Mouse (Mus musculus): ENCODE results near the gene Eloa.

Gene Eloa

DNA sequence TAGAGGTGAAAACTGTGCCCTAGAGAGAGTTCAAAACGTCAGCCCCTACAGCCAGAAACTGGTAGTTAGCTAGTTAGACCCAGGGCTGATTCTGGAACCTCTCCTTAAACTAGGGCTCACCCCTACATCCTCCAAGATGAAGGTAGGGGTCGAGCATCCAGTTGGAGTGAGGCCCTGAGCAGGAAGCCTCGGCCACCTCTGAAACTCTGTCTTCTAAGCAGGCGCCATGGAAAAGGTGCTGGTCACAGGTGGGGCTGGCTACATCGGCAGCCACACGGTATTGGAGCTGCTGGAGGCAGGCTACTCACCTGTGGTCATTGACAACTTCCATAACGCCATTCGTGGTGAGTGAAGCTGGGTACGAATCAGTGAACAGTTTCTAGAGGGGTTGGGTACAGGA is 56.5 kb downstream of the Eloa start:
- in situ Hi-C loops (cut with MboI; ENCODE audit: low pct_unique_long_range_greater_than_20kb in 1 of 2, low sequenced_read_pairs in 2 of 2, unreplicated experiment in 1 of 2) = no loop called here

DNA sequence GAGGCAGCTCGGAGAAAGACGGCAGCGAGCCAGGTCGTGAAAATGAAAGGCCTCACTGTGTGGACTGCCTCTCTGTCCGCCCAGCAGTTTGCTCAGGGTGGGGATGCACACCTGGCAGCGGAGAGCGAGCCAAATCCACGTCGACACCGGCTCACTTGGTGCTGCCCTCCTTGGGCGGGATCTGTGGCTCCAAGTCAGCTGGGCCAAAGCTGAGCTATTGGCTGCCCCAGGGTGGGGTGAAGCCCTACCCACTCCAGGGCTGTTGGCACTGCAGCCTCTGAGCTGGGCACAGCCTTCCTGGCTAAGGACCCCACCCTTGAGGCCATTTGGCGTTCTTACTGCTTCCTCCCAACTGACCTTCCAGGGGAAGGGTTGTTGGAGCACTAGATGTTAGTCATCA is 57.1 kb downstream of the Eloa start:
- in situ Hi-C loops (cut with MboI; ENCODE audit: low pct_unique_long_range_greater_than_20kb in 1 of 2, low sequenced_read_pairs in 2 of 2, unreplicated experiment in 1 of 2) = no loop called here

DNA sequence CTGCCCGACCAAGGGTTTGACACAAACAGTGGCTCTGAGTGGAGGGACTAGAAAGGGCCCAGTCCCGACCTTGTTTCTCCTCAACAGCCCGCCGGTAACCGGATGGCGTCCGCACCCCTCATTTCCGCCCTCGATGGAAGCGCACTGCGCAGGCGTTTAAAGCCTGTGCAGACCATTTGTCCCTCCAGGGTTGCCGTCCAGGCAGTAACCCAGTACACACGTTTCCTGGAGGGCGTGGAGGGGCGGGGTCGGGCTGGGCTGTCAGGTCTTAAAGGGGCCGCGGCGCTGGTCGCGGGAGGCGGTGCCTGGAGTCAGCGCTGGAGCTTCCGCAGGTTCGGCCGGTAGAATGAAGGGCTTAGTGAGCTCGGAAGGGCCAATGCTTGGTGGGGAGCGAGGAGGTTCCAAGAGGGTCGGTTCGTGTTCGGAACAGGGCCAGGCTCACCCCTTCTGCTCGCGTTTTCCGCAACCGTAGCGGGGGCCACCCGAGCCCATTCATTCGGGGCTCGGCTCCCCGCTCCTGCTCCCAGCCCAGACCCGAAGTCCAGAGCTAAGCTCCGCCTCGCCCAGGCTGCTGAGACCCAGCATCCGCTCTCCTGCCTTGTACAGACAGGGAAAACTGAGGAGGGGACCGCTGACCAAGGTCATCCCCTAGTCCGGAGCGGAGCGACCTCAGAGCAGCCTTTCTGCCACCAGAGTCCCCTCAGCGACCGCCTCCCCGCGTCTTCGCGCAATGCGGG is 57.9 kb downstream of the Eloa start, which contains the start of gene Gale:
TSS of gene Gale (plus strand) at position 271 of the 737 bp plus-strand sequence.
- in situ Hi-C loops (cut with MboI; ENCODE audit: low pct_unique_long_range_greater_than_20kb in 1 of 2, low sequenced_read_pairs in 2 of 2, unreplicated experiment in 1 of 2) = no loop called here

DNA sequence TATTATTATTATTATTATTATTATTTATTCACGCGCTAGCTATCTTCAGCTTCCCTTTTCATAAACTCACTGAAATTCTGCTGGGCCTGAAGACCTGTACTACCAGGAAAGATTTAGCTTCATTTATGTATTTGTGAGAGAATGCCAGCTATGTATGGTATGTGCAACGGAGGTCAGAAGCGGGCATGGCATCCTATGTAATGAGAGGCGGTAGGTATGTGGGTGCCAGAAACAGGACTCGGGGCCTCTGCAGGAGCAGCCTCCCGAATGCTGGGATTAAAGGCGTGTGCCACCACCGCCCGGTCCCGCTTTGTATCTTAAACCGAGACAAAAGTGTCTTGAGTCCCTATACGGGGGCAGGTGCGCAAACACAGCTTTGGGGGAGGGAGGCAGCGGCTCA is 58.6 kb downstream of the Eloa start:
- in situ Hi-C loops (cut with MboI; ENCODE audit: low pct_unique_long_range_greater_than_20kb in 1 of 2, low sequenced_read_pairs in 2 of 2, unreplicated experiment in 1 of 2) = no loop called here

DNA sequence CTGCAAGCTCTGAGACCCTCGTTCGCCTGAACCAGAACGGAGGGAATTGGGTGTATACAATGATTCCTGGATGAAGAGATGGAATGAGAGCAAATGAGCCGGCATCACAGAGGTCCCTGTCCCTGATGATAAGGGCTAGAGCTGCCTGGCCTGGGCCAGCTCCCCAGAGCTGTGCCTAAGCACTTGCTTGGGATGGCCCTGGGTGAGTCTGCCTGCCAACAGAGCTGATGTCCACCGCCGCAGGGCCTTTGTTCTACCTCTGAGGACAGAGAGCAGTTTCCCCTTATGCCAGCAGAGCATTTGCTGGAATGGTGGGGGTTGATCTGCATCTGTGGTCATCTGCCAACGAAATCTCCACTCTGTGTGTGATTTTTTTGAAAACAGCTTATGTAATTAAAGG is 59.4 kb downstream of the Eloa start:
- in situ Hi-C loops (cut with MboI; ENCODE audit: low pct_unique_long_range_greater_than_20kb in 1 of 2, low sequenced_read_pairs in 2 of 2, unreplicated experiment in 1 of 2) = no loop called here

DNA sequence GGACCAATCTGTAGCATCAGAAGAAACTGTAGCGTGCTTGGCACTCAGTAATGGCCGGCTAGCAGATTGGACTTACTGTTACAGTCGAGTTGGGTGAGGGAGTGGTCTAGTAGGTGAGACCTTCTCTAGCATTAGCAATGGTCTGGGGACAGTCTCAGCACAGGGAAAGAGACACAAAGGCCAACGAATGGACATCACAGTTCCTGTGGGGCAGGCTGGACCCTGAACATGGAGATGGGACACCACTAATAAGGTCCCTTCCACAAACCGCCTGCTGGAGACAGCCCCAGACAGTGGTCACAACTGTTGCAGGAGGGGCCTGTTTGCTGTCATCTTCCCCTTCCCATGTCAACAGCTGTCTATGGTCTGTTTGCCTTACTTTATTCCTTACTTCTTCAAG is 59.9 kb downstream of the Eloa start:
- in situ Hi-C loops (cut with MboI; ENCODE audit: low pct_unique_long_range_greater_than_20kb in 1 of 2, low sequenced_read_pairs in 2 of 2, unreplicated experiment in 1 of 2) = no loop called here

DNA sequence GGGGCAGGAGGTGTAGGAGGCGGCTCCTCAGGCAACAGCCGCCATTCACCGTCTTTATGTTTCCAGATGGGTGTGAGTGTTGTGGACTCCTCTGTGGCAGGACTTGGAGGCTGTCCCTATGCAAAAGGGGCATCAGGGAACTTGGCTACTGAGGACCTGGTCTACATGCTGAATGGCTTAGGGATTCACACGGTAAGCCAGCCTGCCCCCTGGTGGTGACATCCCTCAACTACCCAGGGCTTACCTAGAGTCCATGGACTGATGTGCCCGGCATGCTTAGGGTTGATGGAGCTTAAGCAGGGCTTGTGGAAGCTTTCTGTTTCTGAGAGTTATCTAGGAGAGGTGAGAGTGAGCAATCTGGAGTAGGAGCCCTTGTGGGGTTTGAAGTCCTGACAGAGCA is 60.8 kb downstream of the Eloa start:
- in situ Hi-C loops (cut with MboI; ENCODE audit: low pct_unique_long_range_greater_than_20kb in 1 of 2, low sequenced_read_pairs in 2 of 2, unreplicated experiment in 1 of 2) = no loop called here

DNA sequence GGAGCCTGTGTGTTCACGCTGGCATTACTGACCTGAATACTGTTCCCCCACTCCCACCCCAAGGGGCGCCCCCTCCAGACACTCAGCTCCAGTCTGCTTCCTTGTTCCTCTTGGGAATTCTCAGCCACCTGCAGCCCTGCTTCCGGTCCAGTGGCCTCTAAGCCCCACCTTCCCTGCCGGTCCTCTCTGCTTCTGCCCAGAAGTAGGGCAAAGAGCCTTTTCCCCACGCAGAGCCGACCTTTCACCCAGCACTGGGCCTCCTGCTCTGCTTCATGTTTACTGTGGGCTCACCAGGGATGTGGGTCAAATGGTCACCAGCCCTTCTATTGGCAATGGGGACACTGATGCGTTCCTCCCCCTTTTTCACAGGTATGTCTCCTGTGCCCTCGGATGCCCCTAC is 63.2 kb downstream of the Eloa start:
- in situ Hi-C loops (cut with MboI; ENCODE audit: low pct_unique_long_range_greater_than_20kb in 1 of 2, low sequenced_read_pairs in 2 of 2, unreplicated experiment in 1 of 2) = no loop called here

DNA sequence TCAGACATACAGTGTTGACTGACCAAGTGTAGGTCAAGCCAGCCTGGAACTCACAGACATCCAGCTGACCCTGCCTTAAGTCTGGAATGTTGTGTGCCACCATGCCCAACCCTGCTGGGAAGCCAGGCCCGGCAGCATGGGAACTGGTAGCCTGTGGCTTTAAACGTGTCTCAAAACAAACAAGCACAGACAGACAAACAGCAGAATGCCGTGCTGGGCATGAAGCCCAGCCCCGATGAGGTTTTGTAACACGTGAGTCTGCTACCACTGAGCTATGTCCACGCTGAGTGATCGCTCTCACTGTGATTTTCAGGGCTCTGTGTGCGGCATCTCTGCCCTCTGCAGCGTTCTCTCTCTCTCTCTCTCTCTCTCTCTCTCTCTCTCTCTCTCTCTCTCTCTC is 65.7 kb downstream of the Eloa start:
- in situ Hi-C loops (cut with MboI; ENCODE audit: low pct_unique_long_range_greater_than_20kb in 1 of 2, low sequenced_read_pairs in 2 of 2, unreplicated experiment in 1 of 2) = no loop called here

DNA sequence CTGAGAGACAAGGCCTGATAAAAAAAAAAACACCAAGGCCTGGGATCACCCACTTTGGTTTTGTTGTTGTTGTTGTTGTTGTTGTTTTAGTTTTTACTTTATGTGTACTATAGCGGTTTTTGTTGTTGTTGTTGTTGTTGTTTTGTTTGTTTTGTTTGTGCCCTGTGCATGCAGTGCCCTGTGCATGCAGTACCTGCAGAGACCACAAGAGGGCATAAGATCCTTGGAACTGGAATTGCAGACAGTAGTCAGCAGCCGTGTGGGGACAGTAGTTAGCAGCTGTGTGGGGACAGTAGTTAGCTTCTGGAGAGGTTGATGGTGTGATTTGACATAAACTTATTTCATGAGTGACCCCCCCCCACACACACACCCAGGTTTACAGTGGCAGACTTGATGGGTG is 67.3 kb downstream of the Eloa start:
- in situ Hi-C loops (cut with MboI; ENCODE audit: low pct_unique_long_range_greater_than_20kb in 1 of 2, low sequenced_read_pairs in 2 of 2, unreplicated experiment in 1 of 2) = no loop called here

Data from mouse embryonic stem cell (cell line).